ENCODE assay signal across 35 mouse cellular contexts in the genomic region with DNA sequence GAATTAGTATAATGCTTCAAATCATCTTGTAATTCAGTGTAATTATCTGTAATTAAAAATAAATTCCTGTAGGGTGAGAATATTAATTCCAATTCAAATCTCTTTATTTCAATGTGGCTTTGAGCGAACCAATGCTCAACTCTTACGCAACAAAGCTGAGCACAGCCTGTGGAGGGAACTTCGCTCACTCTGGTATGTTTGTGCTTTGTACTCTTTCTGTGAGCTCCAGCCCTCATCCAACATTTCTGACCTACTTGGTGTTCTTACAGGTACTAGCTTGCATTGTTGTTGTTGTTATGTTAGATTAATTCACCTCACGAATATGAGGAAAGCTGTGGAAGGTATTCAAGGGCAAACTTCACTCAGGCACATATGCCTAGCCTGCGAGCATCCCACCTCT.
"Had no signal": no experiment of that assay in that cellular context is flagged by ENCODE, and none has a peak within 500 bp of the region (broad histone marks: within the 10 kb centered on the region; RNA-seq: fewer than 3 reads in every experiment).

No protein-coding gene starts in this region.

- H3K4me3 ChIP-seq: heart, adult 2 months; heart, embryonic 10.5 days; heart, embryonic 12.5 days; heart, embryonic 13.5 days; heart, embryonic 15.5 days; hindbrain, embryonic 10.5 days; hindbrain, embryonic 12.5 days; hindbrain, embryonic 13.5 days; hindbrain, embryonic 15.5 days; intestine, embryonic 15.5 days; kidney, embryonic 15.5 days; layer of hippocampus, adult 2 months had no signal

- DNase-seq: heart, adult 2 months; heart, postnatal 10 days; heart, postnatal 14 days; heart, postnatal 36 days; heart, postnatal 4 days; kidney, adult 11 months; kidney, adult 18-20 months; kidney, adult 2 months; kidney, adult 8-10 months; kidney, adult 9 months; kidney, postnatal 10 days; kidney, postnatal 14 days; kidney, postnatal 25 days; kidney, postnatal 36 days; kidney, postnatal 4 days; layer of hippocampus, adult 9-11 months had no signal

- H3K27ac ChIP-seq: heart, adult 2 months; heart, embryonic 10.5 days; heart, embryonic 13.5 days; heart, embryonic 15.5 days; hindbrain, embryonic 10.5 days; hindbrain, embryonic 12.5 days; hindbrain, embryonic 13.5 days; hindbrain, embryonic 14.5 days; hindbrain, embryonic 15.5 days; hindbrain, postnatal 0 days; intestine, embryonic 15.5 days; kidney, embryonic 15.5 days; kidney, postnatal 0 days; layer of hippocampus, adult 2 months had no signal

- H3K4me1 ChIP-seq: heart, embryonic 10.5 days; heart, embryonic 12.5 days; heart, embryonic 13.5 days; heart, embryonic 15.5 days; hindbrain, embryonic 12.5 days; hindbrain, embryonic 13.5 days; hindbrain, embryonic 15.5 days; intestine, embryonic 15.5 days; kidney, embryonic 15.5 days had no signal

- H3K36me3 ChIP-seq: heart, embryonic 10.5 days; heart, embryonic 12.5 days; heart, embryonic 13.5 days; heart, embryonic 15.5 days; hindbrain, embryonic 10.5 days; hindbrain, embryonic 12.5 days; hindbrain, embryonic 13.5 days; hindbrain, embryonic 15.5 days; intestine, embryonic 15.5 days; kidney, embryonic 15.5 days had no signal

- ATAC-seq: hindbrain, embryonic 16.5 days; hindbrain, postnatal 0 days; inflammation-experienced regulatory T-cells, adult 6 months; intestine, embryonic 15.5 days; intestine, embryonic 16.5 days; intestine, postnatal 0 days had no signal

- H3K9me3 ChIP-seq: heart, embryonic 10.5 days; heart, embryonic 12.5 days; heart, embryonic 13.5 days; heart, embryonic 15.5 days; hindbrain, embryonic 10.5 days; hindbrain, embryonic 12.5 days; hindbrain, embryonic 13.5 days; hindbrain, embryonic 15.5 days; intestine, embryonic 15.5 days; kidney, embryonic 15.5 days had no signal

- H3K4me2 ChIP-seq: heart, embryonic 11.5 days; heart, embryonic 12.5 days; heart, embryonic 13.5 days; heart, embryonic 15.5 days; hindbrain, embryonic 12.5 days; hindbrain, embryonic 13.5 days; hindbrain, embryonic 14.5 days; hindbrain, embryonic 15.5 days; intestine, embryonic 15.5 days; kidney, embryonic 15.5 days had no signal

- H3K9ac ChIP-seq: heart, embryonic 12.5 days; heart, embryonic 13.5 days; heart, embryonic 15.5 days; hindbrain, embryonic 12.5 days; hindbrain, embryonic 13.5 days; hindbrain, embryonic 14.5 days; hindbrain, embryonic 15.5 days; intestine, embryonic 15.5 days; kidney, embryonic 15.5 days had no signal

- H3K27me3 ChIP-seq: heart, embryonic 12.5 days; heart, embryonic 13.5 days; heart, embryonic 15.5 days; hindbrain, embryonic 12.5 days; intestine, embryonic 15.5 days; kidney, embryonic 15.5 days had no signal
